Mouse (Mus musculus): ENCODE results near the gene Gm49325. TPM values are rescaled to one million over a fixed set of nuclear protein-coding genes. Genes with fewer than 3 reads are reported as not detected.
A peak's percentile ranks its signal among the peaks of the same experiment; 100 is the strongest.

Gm49325 gene
- polyA plus RNA-seq, 1 experiment from 2014 or later = 5.4 TPM

DNA sequence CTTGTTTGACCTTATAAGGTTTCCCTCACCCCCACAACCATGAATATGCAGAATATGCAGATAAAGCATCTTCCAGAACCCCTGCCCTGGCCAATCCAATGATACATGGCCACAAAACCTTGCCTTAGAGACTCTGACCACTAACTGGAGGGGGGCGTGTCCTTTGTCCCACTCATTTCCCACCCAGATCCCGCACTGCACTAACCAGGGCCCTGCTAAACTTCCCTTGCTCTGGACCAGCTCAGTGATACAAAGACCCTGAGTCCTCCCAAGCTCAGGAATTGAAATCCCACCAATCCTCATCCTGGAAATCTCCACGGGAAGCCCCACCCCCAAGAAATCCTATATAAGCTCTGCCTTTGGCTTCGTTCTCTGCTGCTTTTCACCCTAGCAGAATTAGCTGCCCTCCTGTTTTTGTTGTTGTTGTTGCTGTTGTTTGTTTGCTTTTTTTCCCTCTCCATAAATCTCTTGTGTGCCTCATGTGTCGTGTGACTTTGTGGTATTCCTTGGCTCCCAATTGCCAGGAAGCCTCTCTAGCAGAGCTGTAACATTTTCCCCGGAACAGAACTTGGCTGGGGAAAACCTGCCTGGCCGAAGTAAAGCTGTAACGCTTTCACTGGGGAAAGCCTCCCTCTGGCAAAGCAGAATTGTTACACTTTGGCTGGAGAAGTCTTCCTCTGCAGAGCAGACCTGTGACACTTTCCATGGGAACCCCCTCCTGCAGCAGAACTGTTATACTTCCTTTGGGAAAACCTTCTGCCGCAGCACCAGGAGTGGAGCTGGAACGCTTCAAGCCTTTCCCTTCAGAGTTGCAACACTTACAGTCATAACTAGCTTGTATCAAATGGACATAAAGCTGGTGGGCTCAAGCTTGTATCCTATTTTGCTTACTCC lies 25.7 kb upstream of the Gm49325 start:
- Histone ChIP-seq H3K4me2 (replicated peaks) (no peak overlapping the region), H3K27me3 (replicated peaks) (no peaks in the 10 kb centered on the region), H3K4me3 (replicated peaks) (no peak overlapping the region), H3K9me3 (no peaks in the 10 kb centered on the region), H3K27ac (0 out of 2 replicates have a peak overlapping the region, but pooled peaks have one; percentile 37), H3K4me1 (replicated peaks) (peaks cover 14% of the 10 kb centered on the region; the same call in 1 of the 2 replicates), H3K36me3 (no peaks in the 10 kb centered on the region), H3K9ac (no peak overlapping the region)
- ATAC-seq = no peak
- 49% methylated on average over 10 of the region's 10 CpGs for WGBS

GRCm38 (mm10) chr10:77581023-77581407 lies 25.0 kb upstream of the Gm49325 start:
- ATAC-seq = peak; percentile 14
- Histone ChIP-seq H3K27me3 (replicated peaks) (no peaks in the 10 kb centered on the region), H3K9me3 (no peaks in the 10 kb centered on the region), H3K4me3 (replicated peaks) (peak overlapping the region; percentile 93), H3K27ac (peak overlapping the region; percentile 61), H3K9ac (peak overlapping the region; percentile 51; the same call in 1 of the 2 replicates), H3K4me2 (replicated peaks) (peak overlapping the region; percentile 78), H3K4me1 (replicated peaks) (peaks cover 20% of the 10 kb centered on the region), H3K36me3 (no peaks in the 10 kb centered on the region)
- WGBS = 5% methylated on average over 8 of the region's 8 CpGs

DNA sequence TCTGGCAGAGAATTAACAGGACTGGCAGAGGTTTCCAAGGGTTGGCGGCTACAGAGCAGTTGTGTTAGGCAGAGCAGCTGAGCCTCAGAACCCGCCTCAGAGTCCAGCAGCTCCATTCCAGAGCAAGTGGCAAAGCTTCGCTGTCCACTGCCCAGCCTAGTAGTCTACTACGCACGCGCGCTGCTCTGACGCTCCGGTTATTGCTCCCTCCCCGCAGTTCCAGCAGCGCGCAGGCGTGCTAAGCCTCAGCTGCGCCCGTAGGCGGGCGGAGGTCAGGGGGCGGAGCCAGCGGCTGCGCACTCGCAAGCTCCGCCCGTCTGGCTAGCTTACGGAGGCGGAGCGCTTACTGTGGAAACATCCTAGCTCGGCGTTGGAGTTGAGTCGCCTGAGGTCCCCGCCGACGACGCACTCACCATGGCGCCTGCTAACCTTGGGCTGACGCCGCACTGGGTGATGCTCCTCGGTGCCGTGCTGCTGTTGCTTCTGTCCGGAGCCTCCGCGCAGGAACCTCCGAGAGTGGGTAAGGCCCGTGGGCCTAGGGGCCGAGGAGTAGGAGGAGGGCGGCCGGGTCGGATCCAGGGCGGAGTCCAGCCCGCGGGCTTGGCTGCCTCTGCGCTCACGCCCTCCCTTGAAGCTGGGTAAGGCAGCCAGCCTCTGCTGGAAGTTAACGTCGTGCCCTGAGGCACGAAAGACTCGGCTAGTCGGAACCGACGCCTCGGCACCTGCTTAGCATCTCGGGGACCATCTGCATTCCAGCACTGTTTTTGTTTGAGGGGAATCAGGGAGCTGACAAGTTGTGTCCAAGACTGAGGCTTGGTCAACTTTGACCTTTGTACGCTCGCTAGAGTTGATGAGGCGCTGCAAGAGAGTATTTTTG lies 24.4 kb upstream of the Gm49325 start, which contains the start of gene Pttg1ip:
Pttg1ip (plus strand) TSS at position 313 of the 877 bp plus-strand sequence.
- Histone ChIP-seq H3K9me3 (no peaks in the 10 kb centered on the region), H3K4me2 (replicated peaks) (peak within 1 kb of the TSS; percentile 78), H3K4me1 (replicated peaks) (peaks cover 24% of the 10 kb centered on the region), H3K27ac (peak within 1 kb of the TSS; percentile 96), H3K27me3 (replicated peaks) (no peaks in the 10 kb centered on the region), H3K4me3 (replicated peaks) (peak within 1 kb of the TSS; percentile 93), H3K9ac (peak within 1 kb of the TSS; percentile 95), H3K36me3 (no peaks in the 10 kb centered on the region)
- ATAC-seq = peak; percentile 97
- under 1% methylated on average over 64 of the region's 64 CpGs for WGBS

DNA sequence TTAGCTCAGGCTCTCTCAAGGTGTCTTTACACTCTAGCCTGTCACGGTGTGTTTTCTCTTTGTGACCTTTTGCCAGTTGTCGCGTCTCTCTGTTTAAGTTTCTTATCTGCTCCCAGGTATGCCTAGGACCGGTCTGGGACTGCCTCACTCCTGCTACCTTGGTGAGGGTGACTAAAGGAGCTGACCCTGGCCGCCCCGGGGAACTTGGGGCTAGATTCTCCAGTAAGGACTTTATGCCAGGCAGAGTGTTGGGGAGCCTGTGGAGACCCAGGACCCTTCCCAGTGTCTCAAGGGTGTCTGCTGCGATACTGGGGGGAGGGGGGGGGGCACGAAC lies 23.7 kb upstream of the Gm49325 start:
- peak overlapping the region; percentile 96 for H3K27ac ChIP-seq
- peak overlapping the region; percentile 78 for H3K4me2 ChIP-seq (replicated peaks)
- WGBS = 7% methylated on average over 8 of the region's 8 CpGs
- peak; percentile 39 for ATAC-seq
- H3K9ac ChIP-seq = peak overlapping the region; percentile 95
- H3K36me3 ChIP-seq = no peaks in the 10 kb centered on the region
- peak overlapping the region; percentile 93 for H3K4me3 ChIP-seq (replicated peaks)
- no peaks in the 10 kb centered on the region for H3K27me3 ChIP-seq (replicated peaks)
- peaks cover 30% of the 10 kb centered on the region for H3K4me1 ChIP-seq (replicated peaks)
- H3K9me3 ChIP-seq = no peaks in the 10 kb centered on the region

- H3K4me2 ChIP-seq (replicated peaks) = 0 out of 2 replicates have a peak overlapping the region, but pooled peaks have one; percentile 1
- no peak overlapping the region for H3K9ac ChIP-seq
Observed at GRCm38 (mm10) chr10:77583795-77584422, 22.1 kb upstream of the Gm49325 start.

DNA sequence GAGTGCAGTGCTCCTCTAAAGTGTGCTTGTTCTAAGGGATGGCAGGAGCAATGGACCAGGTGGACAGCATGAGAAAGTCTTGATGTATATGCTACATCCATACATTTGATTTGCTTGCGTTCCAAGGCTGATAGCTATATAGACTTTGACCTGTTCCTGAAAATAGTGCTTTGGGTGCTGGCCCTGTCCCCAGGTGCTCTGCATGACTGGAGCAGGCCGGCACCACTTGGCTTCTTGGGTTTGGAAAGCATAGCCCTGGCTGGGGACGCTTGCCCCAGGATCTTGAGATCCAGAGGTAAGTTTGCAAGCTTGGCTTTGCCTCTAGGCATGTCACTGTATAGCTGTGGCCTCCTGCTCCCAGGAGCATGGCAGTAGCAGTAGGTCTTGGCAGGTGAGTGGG lies 19.4 kb upstream of the Gm49325 start:
- WGBS = 88% methylated on average over 3 of the region's 3 CpGs
- Histone ChIP-seq H3K4me1 (replicated peaks) (peaks cover 52% of the 10 kb centered on the region), H3K4me2 (replicated peaks) (peak overlapping the region; percentile 26; the same call in 1 of the 2 replicates), H3K27ac (0 out of 2 replicates have a peak overlapping the region, but pooled peaks have one; percentile 27), H3K4me3 (replicated peaks) (no peak overlapping the region), H3K9ac (no peak overlapping the region), H3K27me3 (replicated peaks) (no peaks in the 10 kb centered on the region), H3K36me3 (peaks cover 7% of the 10 kb centered on the region), H3K9me3 (no peaks in the 10 kb centered on the region)
- no peak for ATAC-seq

More at GRCm38 (mm10) chr10:77583795-77584422, 22.1 kb upstream of the Gm49325 start:
- ATAC-seq = no peak
- no peaks in the 10 kb centered on the region for H3K36me3 ChIP-seq
- H3K27ac ChIP-seq = no peak overlapping the region
- 73% methylated on average over 10 of the region's 10 CpGs for WGBS
- no peak overlapping the region for H3K4me3 ChIP-seq (replicated peaks)
- peaks cover 39% of the 10 kb centered on the region for H3K4me1 ChIP-seq (replicated peaks)
- no peaks in the 10 kb centered on the region for H3K9me3 ChIP-seq
- no peaks in the 10 kb centered on the region for H3K27me3 ChIP-seq (replicated peaks)

GRCm38 (mm10) chr10:77587091-77587775 lies 18.8 kb upstream of the Gm49325 start:
- H3K9ac ChIP-seq = no peak overlapping the region
- no peaks in the 10 kb centered on the region for H3K9me3 ChIP-seq
- H3K36me3 ChIP-seq = peaks cover 11% of the 10 kb centered on the region
- H3K4me3 ChIP-seq (replicated peaks) = no peak overlapping the region
- ATAC-seq = no peak
- H3K27me3 ChIP-seq (replicated peaks) = no peaks in the 10 kb centered on the region
- peak overlapping the region; percentile 26; the same call in 1 of the 2 replicates for H3K4me2 ChIP-seq (replicated peaks)
- 0 out of 2 replicates have a peak overlapping the region, but pooled peaks have one; percentile 27 for H3K27ac ChIP-seq
- 72% methylated on average over 6 of the region's 6 CpGs for WGBS
- peaks cover 51% of the 10 kb centered on the region for H3K4me1 ChIP-seq (replicated peaks)

GRCm38 (mm10) chr10:77588036-77588435 lies 18.0 kb upstream of the Gm49325 start:
- 89% methylated on average over 2 of the region's 2 CpGs for WGBS
- Histone ChIP-seq H3K4me1 (replicated peaks) (peaks cover 43% of the 10 kb centered on the region), H3K27me3 (replicated peaks) (no peaks in the 10 kb centered on the region), H3K9ac (no peak overlapping the region), H3K4me2 (replicated peaks) (no peak overlapping the region), H3K36me3 (peaks cover 17% of the 10 kb centered on the region), H3K4me3 (replicated peaks) (no peak overlapping the region), H3K9me3 (no peaks in the 10 kb centered on the region), H3K27ac (no peak overlapping the region)
- ATAC-seq = no peak

- H3K36me3 ChIP-seq = peaks cover 28% of the 10 kb centered on the region
- no peak overlapping the region for H3K4me3 ChIP-seq (replicated peaks)
- H3K27ac ChIP-seq = no peak overlapping the region
- ATAC-seq = no peak
- H3K9me3 ChIP-seq = no peaks in the 10 kb centered on the region
- H3K27me3 ChIP-seq (replicated peaks) = no peaks in the 10 kb centered on the region
- no peak overlapping the region for H3K9ac ChIP-seq
- 81% methylated on average over 7 of the region's 7 CpGs for WGBS
- H3K4me1 ChIP-seq (replicated peaks) = peaks cover 38% of the 10 kb centered on the region
- no peak overlapping the region; the same call in 1 of the 2 replicates for H3K4me2 ChIP-seq (replicated peaks)
Observed at GRCm38 (mm10) chr10:77589117-77589516, 16.9 kb upstream of the Gm49325 start.

GRCm38 (mm10) chr10:77589749-77590148 lies 16.2 kb upstream of the Gm49325 start:
- H3K4me2 ChIP-seq (replicated peaks) = no peak overlapping the region; the same call in 1 of the 2 replicates
- no peak overlapping the region for H3K4me3 ChIP-seq (replicated peaks)
- no peaks in the 10 kb centered on the region for H3K27me3 ChIP-seq (replicated peaks)
- no peak for ATAC-seq
- no peak overlapping the region for H3K9ac ChIP-seq
- peaks cover 31% of the 10 kb centered on the region for H3K36me3 ChIP-seq
- no peaks in the 10 kb centered on the region for H3K9me3 ChIP-seq
- no peak overlapping the region for H3K27ac ChIP-seq
- WGBS = 60% methylated on average over 8 of the region's 8 CpGs
- peaks cover 38% of the 10 kb centered on the region for H3K4me1 ChIP-seq (replicated peaks)

GRCm38 (mm10) chr10:77590812-77591211 lies 15.2 kb upstream of the Gm49325 start:
- H3K9ac ChIP-seq = no peak overlapping the region
- peaks cover 39% of the 10 kb centered on the region for H3K36me3 ChIP-seq

More at GRCm38 (mm10) chr10:77590812-77591211, 15.2 kb upstream of the Gm49325 start:
- H3K9me3 ChIP-seq = no peaks in the 10 kb centered on the region
- H3K4me2 ChIP-seq (replicated peaks) = no peak overlapping the region
- no peaks in the 10 kb centered on the region for H3K27me3 ChIP-seq (replicated peaks)
- ATAC-seq = peak; percentile 65
- no peak overlapping the region; the same call in 1 of the 2 replicates for H3K27ac ChIP-seq
- no peak overlapping the region for H3K4me3 ChIP-seq (replicated peaks)
- H3K4me1 ChIP-seq (replicated peaks) = peaks cover 34% of the 10 kb centered on the region
- WGBS = 45% methylated on average over 6 of the region's 6 CpGs

All from intestine, embryonic 15.5 days (tissue).